Mouse (Mus musculus) CD4-positive helper T cell, adult 2 months (primary cell): ENCODE measurements at regions not wholly inside any gene's neighbourhood (a gene's known extent, or its start where the extent isn't known, plus 50 kb on each side); places are given as distances from the start of the nearest gene placed in this dataset.
"Not testable (repeated sequence)": the region's sequence is repeated elsewhere in the genome, so short reads cannot be mapped to it uniquely, and the experiment has no call there.

ENCODE experiments used
- DNase-seq: peaks from one replicate; pipeline ENCODE4 v3.0.0-alpha.2; 2012; ENCODE audit warnings: low read depth, missing footprints, low spot score

- DNase-seq, result no peak
Measured at GRCm38 (mm10) chr6:89052758-89053460, 150.9 kb downstream of the Tpra1 start.

- no peak for DNase-seq
Measured at GRCm38 (mm10) chr6:89054060-89054459, 152.0 kb downstream of the Tpra1 start.

- DNase-seq, result no peak
Measured at GRCm38 (mm10) chr6:89059431-89059975, 157.5 kb downstream of the Tpra1 start.

GRCm38 (mm10) chr6:89064977-89065580 lies 163.0 kb downstream of the Tpra1 start:
- no peak for DNase-seq

GRCm38 (mm10) chr6:89066588-89066987 lies 164.5 kb downstream of the Tpra1 start:
- no peak for DNase-seq

- DNase-seq, result no peak
Measured at GRCm38 (mm10) chr6:89068286-89068685, 166.2 kb downstream of the Tpra1 start.

- DNase-seq, result no peak
Measured at GRCm38 (mm10) chr6:89069108-89069507, 167.1 kb downstream of the Tpra1 start.

GRCm38 (mm10) chr6:89070011-89070410 lies 168.0 kb downstream of the Tpra1 start:
- no peak for DNase-seq

- DNase-seq, result no peak
Measured at GRCm38 (mm10) chr6:89071766-89072165, 169.7 kb downstream of the Tpra1 start.

GRCm38 (mm10) chr6:89072569-89072968 lies 170.5 kb downstream of the Tpra1 start:
- no peak for DNase-seq

GRCm38 (mm10) chr6:89081624-89082300 lies 179.7 kb downstream of the Tpra1 start:
- DNase-seq, result no peak

- DNase-seq, result no peak
Measured at GRCm38 (mm10) chr6:89084437-89084836, 182.4 kb downstream of the Tpra1 start.

- no peak for DNase-seq
Measured at GRCm38 (mm10) chr6:89085151-89085550, 183.1 kb downstream of the Tpra1 start.

GRCm38 (mm10) chr6:89087620-89088019 lies 185.6 kb downstream of the Tpra1 start:
- no peak for DNase-seq

GRCm38 (mm10) chr6:89090096-89090495 lies 188.0 kb downstream of the Tpra1 start:
- DNase-seq, result no peak

- no peak for DNase-seq
Measured at GRCm38 (mm10) chr6:89095911-89096310, 193.9 kb downstream of the Tpra1 start.

GRCm38 (mm10) chr6:89097531-89097930 lies 195.5 kb downstream of the Tpra1 start:
- DNase-seq, result no peak

GRCm38 (mm10) chr6:89119241-89119640 lies 217.2 kb downstream of the Tpra1 start:
- no peak for DNase-seq

- DNase-seq, result no peak
Measured at GRCm38 (mm10) chr6:89121023-89121745, 219.1 kb downstream of the Tpra1 start.

GRCm38 (mm10) chr6:89121746-89122070 lies 219.7 kb downstream of the Tpra1 start:
- no peak for DNase-seq

- no peak for DNase-seq
Measured at GRCm38 (mm10) chr6:89125916-89126315, 223.9 kb downstream of the Tpra1 start.

GRCm38 (mm10) chr6:89128141-89128540 lies 226.1 kb downstream of the Tpra1 start:
- not testable (repeated sequence) for DNase-seq
